Mouse (Mus musculus) limb, embryonic 12.5 days (tissue): ENCODE results near the gene Dexi. TPM values are rescaled to one million over a fixed set of nuclear protein-coding genes. Genes with fewer than 3 reads are reported as not detected.

Experiments used
- ATAC-seq: fragments of 200-750 bp; cut with Nextera tagmentation; 2 replicates; pipeline ENCODE4 v1.8.0; 2017; ENCODE audit warnings: low read depth, moderate TSS enrichment; ENCODE audit not compliant: insufficient number of reproducible peaks, insufficient read depth, low FRiP score, low TSS enrichment
- H3K27ac ChIP-seq: fragments of 300-500 bp; sonication (generic); 2 replicates; pipeline ENCODE4 v1.5.1; 2016; ENCODE audit warnings: mild to moderate bottlenecking, moderate library complexity
- H3K27me3 ChIP-seq: fragments of 300-500 bp; sonication (generic); 2 replicates; pipeline ENCODE4 v1.6.1; 2016; ENCODE audit warnings: mild to moderate bottlenecking, moderate library complexity
- H3K36me3 ChIP-seq: fragments of 300-500 bp; sonication (generic); 2 replicates; pipeline ENCODE4 v1.6.1; 2016; ENCODE audit warnings: mild to moderate bottlenecking, moderate library complexity
- H3K4me1 ChIP-seq: fragments of 300-500 bp; sonication (generic); replicated peaks from 2 replicates; pipeline ENCODE4 v1.6.1; 2016
- H3K4me2 ChIP-seq: fragments of 300-500 bp; sonication (generic); 2 replicates; pipeline ENCODE4 v1.6.1; 2016; ENCODE audit warnings: mild to moderate bottlenecking, moderate library complexity
- H3K4me3 ChIP-seq: fragments of 300-500 bp; sonication (generic); replicated peaks from 2 replicates; pipeline ENCODE4 v1.5.1; 2016; ENCODE audit warnings: mild to moderate bottlenecking
- H3K9ac ChIP-seq: fragments of 300-500 bp; sonication (generic); replicated peaks from 2 replicates; pipeline ENCODE4 v1.6.1; 2016; ENCODE audit warnings: mild to moderate bottlenecking, moderate library complexity
- H3K9me3 ChIP-seq: fragments of 300-500 bp; sonication (generic); 2 replicates; pipeline ENCODE4 v1.6.1; 2016; ENCODE audit warnings: mild to moderate bottlenecking, moderate library complexity
- WGBS: fragments of 180-500 bp; shearing (Covaris S2); methylation state at CpG from one replicate; pipeline ENCODE4 v1.1.7; 2016; 5-methylcytosine and 5-hydroxymethylcytosine counted together
- polyA plus RNA-seq: library from polyadenylated mRNA; unstranded; fragments of >200 nt; fragmentation: Nextera tagmentation; extraction: Ambion mirVana; gene quantifications from 2 replicates; pipeline ENCODE4 v1.2.1, GENCODE M21; 2016

The Dexi gene
- polyA plus RNA-seq, 1 experiment from 2014 or later: 34.0 TPM

GRCm38 (mm10) chr16:10522811-10523210 lies 20.0 kb downstream of the Dexi start:
- Histone ChIP-seq H3K9me3 (no peaks in the 10 kb centered on the region), H3K4me2 (no peak overlapping the region), H3K36me3 (no peaks in the 10 kb centered on the region), H3K27me3 (no peaks in the 10 kb centered on the region), H3K9ac (no peak overlapping the region), H3K4me3 (no peak overlapping the region), H3K4me1 (0 out of 2 replicates have a peak, but pooled peaks cover 3% of the 10 kb centered on the region), H3K27ac (no peak overlapping the region)
- ATAC-seq: no peak
- WGBS: 88% methylated on average over 1 of the region's 1 CpGs

DNA sequence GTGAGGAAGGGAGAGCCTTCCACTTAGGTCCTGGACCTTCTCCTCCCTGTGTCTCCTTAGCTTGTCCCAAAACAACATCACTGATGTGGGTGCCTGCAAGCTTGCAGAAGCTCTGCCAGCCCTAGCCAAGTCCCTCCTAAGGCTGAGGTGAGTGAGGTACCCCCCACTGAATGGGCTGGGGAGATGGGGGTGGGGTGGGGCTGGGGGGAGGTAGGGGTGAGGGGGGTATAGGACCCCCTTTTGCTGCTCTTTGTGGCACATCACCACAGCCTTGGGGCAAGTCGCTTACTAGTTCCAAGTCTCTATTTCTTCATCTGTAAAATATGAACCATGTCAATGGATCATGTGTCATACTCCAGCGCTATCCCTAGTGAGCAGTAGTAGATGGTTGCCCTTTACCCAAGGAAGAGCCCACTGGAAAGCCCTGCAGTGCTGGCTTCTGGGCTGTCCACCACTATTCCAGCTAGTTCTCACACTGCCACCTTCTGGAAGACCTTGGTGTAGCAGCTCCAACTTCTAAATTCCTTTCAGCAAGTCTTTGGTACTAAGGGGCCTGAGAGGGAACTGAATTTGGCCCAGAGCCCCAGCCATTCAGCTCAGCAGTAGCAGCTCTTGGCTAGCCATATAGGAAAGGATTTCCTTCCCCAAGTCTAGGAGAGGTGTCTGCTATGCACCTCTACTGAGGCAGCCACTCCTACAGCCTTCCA lies 21.8 kb downstream of the Dexi start:
- no peak overlapping the region for H3K27ac ChIP-seq
- no peaks in the 10 kb centered on the region for H3K9me3 ChIP-seq
- H3K4me2 ChIP-seq: no peak overlapping the region
- no peak overlapping the region for H3K4me3 ChIP-seq
- WGBS: 44% methylated on average over 2 of the region's 2 CpGs
- peaks cover 11% of the 10 kb centered on the region for H3K4me1 ChIP-seq
- H3K9ac ChIP-seq: no peak overlapping the region
- H3K27me3 ChIP-seq: no peaks in the 10 kb centered on the region
- peak; percentile 77 for ATAC-seq
- H3K36me3 ChIP-seq: no peaks in the 10 kb centered on the region

DNA sequence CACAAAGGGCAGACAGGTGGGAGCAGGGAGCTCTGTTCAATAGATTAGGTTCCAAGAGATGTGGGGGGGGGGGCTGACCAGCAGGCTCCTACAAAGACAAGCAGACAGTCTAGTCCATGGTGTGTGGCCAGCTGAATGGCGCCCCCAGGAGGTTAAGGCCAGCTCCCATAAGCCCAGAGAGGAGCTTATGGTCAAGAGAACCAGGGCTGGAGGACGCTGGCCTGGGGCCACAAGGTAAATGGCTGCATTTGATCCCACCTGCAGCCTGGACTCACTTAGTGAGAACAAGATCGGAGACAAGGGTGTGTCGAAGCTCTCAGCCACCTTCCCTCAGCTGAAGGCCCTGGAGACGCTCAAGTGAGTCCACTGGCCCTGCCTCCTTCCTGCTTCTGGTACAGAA lies 24.8 kb downstream of the Dexi start:
- no peak for ATAC-seq
- no peak overlapping the region for H3K9ac ChIP-seq
- peaks cover 11% of the 10 kb centered on the region for H3K4me1 ChIP-seq
- H3K9me3 ChIP-seq: no peaks in the 10 kb centered on the region
- no peak overlapping the region for H3K4me2 ChIP-seq
- no peak overlapping the region for H3K27ac ChIP-seq
- no peaks in the 10 kb centered on the region for H3K27me3 ChIP-seq
- H3K36me3 ChIP-seq: no peaks in the 10 kb centered on the region
- WGBS: 49% methylated on average over 5 of the region's 5 CpGs
- H3K4me3 ChIP-seq: no peak overlapping the region

DNA sequence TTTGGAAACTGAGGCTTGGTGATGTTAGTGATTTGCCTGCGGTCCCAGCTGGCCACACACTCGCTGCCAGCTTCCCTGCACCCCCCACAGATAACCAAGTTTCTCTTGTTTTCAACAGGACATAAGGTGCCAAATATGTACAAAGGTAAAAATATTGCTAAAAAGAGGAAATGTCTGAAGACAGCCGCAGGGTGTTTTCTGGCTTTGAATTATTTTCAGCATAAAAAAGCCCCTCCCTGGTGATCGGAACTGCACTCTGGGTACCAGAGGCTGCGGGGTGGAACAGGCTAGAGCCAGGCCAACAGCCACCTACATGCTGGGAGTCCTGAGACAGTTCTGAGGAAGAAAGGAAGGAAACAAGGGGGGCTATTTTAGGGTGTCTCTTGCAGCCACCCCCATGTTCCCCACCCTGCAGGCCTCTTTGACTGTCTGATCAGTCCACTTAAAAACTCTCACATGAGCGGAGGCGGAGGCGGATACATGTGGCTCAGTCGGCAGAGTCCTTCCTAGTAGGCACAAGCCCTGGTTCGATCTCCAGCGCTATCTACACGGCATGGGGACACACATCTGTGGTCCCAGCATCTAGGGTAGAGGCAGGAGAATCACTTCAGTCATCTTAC lies 26.8 kb downstream of the Dexi start:
- H3K36me3 ChIP-seq: no peaks in the 10 kb centered on the region
- no peak overlapping the region for H3K4me3 ChIP-seq
- no peak overlapping the region for H3K27ac ChIP-seq
- WGBS: 93% methylated on average over 12 of the region's 12 CpGs
- no peaks in the 10 kb centered on the region for H3K27me3 ChIP-seq
- H3K9ac ChIP-seq: no peak overlapping the region
- H3K4me2 ChIP-seq: no peak overlapping the region
- peaks cover 11% of the 10 kb centered on the region for H3K4me1 ChIP-seq
- no peaks in the 10 kb centered on the region for H3K9me3 ChIP-seq
- ATAC-seq: no peak

DNA sequence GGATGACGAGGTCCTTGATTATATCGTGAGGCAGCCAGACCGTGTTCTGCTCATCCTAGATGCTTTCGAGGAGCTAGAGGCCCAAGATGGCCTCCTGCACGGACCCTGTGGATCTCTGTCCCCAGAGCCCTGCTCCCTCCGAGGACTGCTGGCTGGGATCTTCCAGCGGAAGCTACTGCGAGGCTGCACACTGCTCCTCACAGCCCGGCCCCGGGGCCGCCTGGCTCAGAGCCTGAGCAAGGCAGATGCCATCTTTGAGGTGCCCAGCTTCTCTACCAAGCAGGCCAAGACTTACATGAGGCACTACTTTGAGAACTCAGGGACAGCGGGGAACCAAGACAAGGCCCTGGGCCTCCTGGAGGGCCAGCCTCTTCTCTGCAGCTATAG lies 31.7 kb downstream of the Dexi start:
- no peak overlapping the region for H3K4me2 ChIP-seq
- H3K4me1 ChIP-seq: no peaks in the 10 kb centered on the region
- no peak overlapping the region for H3K27ac ChIP-seq
- H3K9ac ChIP-seq: no peak overlapping the region
- H3K9me3 ChIP-seq: no peaks in the 10 kb centered on the region
- 86% methylated on average over 12 of the region's 12 CpGs for WGBS
- no peak overlapping the region for H3K4me3 ChIP-seq
- H3K27me3 ChIP-seq: no peaks in the 10 kb centered on the region; the same call in 1 of the 2 replicates
- ATAC-seq: no peak
- no peaks in the 10 kb centered on the region for H3K36me3 ChIP-seq

- H3K9ac ChIP-seq: no peak overlapping the region
- ATAC-seq: no peak
- no peaks in the 10 kb centered on the region for H3K9me3 ChIP-seq
- H3K4me2 ChIP-seq: no peak overlapping the region
- no peak overlapping the region for H3K4me3 ChIP-seq
- WGBS: 57% methylated on average over 14 of the region's 14 CpGs
- H3K27me3 ChIP-seq: no peaks in the 10 kb centered on the region; the same call in none of the 2 replicates
- H3K27ac ChIP-seq: no peak overlapping the region
- H3K36me3 ChIP-seq: no peaks in the 10 kb centered on the region
- H3K4me1 ChIP-seq: no peaks in the 10 kb centered on the region
These were observed 32.2 kb downstream of the Dexi start for GRCm38 (mm10) chr16:10510477-10511133.

DNA sequence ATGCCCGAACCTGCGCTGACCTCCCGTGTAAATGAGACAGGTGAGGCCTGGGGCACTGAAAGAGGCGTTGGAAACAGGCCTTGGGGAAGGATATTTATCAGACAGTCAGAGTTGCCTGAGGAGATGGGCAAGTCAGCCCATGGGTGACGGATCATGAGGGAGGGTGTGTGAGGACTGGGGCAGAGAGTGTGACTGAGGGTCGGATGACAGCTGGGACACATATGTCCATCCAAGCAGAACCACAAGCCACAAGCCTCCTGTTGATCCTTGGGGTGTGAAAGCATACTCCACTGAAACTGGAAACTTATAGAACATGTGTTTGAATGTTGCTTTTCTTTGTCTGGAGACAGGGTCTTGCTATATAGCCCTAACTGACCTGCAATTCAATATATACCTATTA lies 34.2 kb downstream of the Dexi start:
- Histone ChIP-seq H3K9ac (no peak overlapping the region), H3K9me3 (no peaks in the 10 kb centered on the region), H3K4me3 (no peak overlapping the region), H3K4me1 (no peaks in the 10 kb centered on the region), H3K36me3 (no peaks in the 10 kb centered on the region), H3K27ac (no peak overlapping the region), H3K27me3 (no peaks in the 10 kb centered on the region; the same call in none of the 2 replicates), H3K4me2 (no peak overlapping the region)
- ATAC-seq: no peak
- 58% methylated on average over 6 of the region's 6 CpGs for WGBS

- H3K4me1 ChIP-seq: no peaks in the 10 kb centered on the region
- H3K27ac ChIP-seq: no peak overlapping the region
- H3K9me3 ChIP-seq: no peaks in the 10 kb centered on the region
- no peaks in the 10 kb centered on the region for H3K36me3 ChIP-seq
- H3K9ac ChIP-seq: no peak overlapping the region
- no peak overlapping the region for H3K4me2 ChIP-seq
- H3K4me3 ChIP-seq: no peak overlapping the region
- peaks cover 2% of the 10 kb centered on the region for H3K27me3 ChIP-seq
- ATAC-seq: no peak
- 61% methylated on average over 4 of the region's 4 CpGs for WGBS
These were observed 35.4 kb downstream of the Dexi start for GRCm38 (mm10) chr16:10507445-10507844.

DNA sequence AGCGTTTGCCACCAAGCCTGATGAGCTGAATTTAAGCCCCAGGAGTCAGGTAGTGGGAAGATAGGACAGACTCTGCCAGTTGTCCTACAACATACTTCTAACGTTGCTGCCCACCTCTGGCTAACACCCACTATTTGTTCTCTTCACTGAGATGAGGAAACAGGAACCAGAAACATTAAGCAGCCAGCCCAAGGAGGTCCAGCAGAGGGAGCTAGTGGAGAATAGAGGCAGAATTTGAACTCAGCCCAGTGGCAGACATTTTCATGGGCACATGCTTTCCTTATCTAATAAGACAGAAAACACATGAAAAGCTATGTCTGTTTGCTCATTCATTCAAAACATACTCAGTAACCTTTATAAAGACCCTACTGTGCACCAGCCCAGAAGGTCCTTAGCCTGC lies 39.8 kb downstream of the Dexi start:
- 70% methylated on average over 2 of the region's 2 CpGs for WGBS
- Histone ChIP-seq H3K4me1 (no peaks in the 10 kb centered on the region), H3K9me3 (no peaks in the 10 kb centered on the region), H3K27ac (no peak overlapping the region), H3K4me2 (no peak overlapping the region), H3K27me3 (peaks cover 13% of the 10 kb centered on the region), H3K36me3 (no peaks in the 10 kb centered on the region), H3K4me3 (no peak overlapping the region), H3K9ac (no peak overlapping the region)
- no peak for ATAC-seq

DNA sequence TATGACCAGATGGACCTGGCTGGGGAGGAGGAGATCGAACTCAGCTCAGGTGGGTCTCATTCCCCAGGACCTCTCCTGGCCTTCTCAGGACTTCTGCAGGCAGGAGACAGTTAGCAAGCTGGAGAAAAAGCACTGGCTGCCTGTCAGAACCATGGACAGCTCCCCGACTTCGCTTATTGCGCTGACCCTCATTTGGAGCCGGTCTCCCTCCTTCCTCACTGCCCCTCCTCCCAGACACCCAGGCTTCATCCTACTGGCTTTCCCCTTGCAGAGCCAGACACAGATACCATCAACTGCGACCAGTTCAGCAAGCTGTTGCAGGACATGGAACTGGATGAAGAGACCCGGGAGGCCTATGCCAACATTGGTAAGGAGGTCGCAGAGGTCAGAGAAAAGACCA lies 41.0 kb downstream of the Dexi start:
- no peak overlapping the region for H3K27ac ChIP-seq
- ATAC-seq: no peak
- peaks cover 13% of the 10 kb centered on the region for H3K27me3 ChIP-seq
- 8% methylated on average over 8 of the region's 8 CpGs for WGBS
- H3K4me1 ChIP-seq: no peaks in the 10 kb centered on the region
- no peaks in the 10 kb centered on the region for H3K9me3 ChIP-seq
- no peaks in the 10 kb centered on the region for H3K36me3 ChIP-seq
- no peak overlapping the region for H3K9ac ChIP-seq
- H3K4me2 ChIP-seq: no peak overlapping the region
- H3K4me3 ChIP-seq: no peak overlapping the region

- Histone ChIP-seq H3K4me1 (no peaks in the 10 kb centered on the region), H3K36me3 (no peaks in the 10 kb centered on the region), H3K27ac (no peak overlapping the region), H3K4me3 (no peak overlapping the region), H3K27me3 (peaks cover 13% of the 10 kb centered on the region; the same call in 1 of the 2 replicates), H3K4me2 (no peak overlapping the region), H3K9me3 (no peaks in the 10 kb centered on the region), H3K9ac (no peak overlapping the region)
- WGBS: 65% methylated on average over 1 of the region's 1 CpGs
- ATAC-seq: no peak
These were observed 43.7 kb downstream of the Dexi start for GRCm38 (mm10) chr16:10499122-10499521.
